19 mouse cellular contexts compared by ENCODE assay signal in genomic region chr1:159745311-159745710, GRCm38 (mm10).
DNase-seq lines count a peak whose midpoint lies in the region; ATAC-seq and TF ChIP-seq lines count a peak whose summit lies in the region.
"Had no signal": no experiment of that assay in that cellular context is flagged by ENCODE, and none has a peak within 500 bp of the region (broad histone marks: within the 10 kb centered on the region; RNA-seq: fewer than 3 reads in every experiment).

No protein-coding gene starts in this region.

- H3K36me3 ChIP-seq in kidney, embryonic 14.5 days (ENCODE audit: control insufficient read depth, insufficient read depth, low read length), result no peaks in the 10 kb centered on the region
- no peaks in the 10 kb centered on the region for H3K36me3 ChIP-seq in limb, embryonic 14.5 days (ENCODE audit: control insufficient read depth, insufficient read depth, low read length)
- H3K36me3 ChIP-seq in limb, embryonic 10.5 days, result no peaks in the 10 kb centered on the region
- no peaks in the 10 kb centered on the region for H3K36me3 ChIP-seq in ES-E14 (ENCODE audit: control insufficient read depth, insufficient read depth, low read length, poor library complexity, severe bottlenecking)
- no peaks in the 10 kb centered on the region for H3K36me3 ChIP-seq in midbrain, postnatal 0 days (ENCODE audit: insufficient read depth, low read length)
- H3K36me3 ChIP-seq: forebrain, embryonic 15.5 days; heart, embryonic 15.5 days; hindbrain, embryonic 10.5 days had no signal

- H3K4me1 ChIP-seq in kidney, embryonic 14.5 days (ENCODE audit: control insufficient read depth, insufficient read depth, low read length), result peaks cover 3% of the 10 kb centered on the region; the same call in 1 of the 2 replicates
- peaks cover 8% of the 10 kb centered on the region; the same call in 1 of the 2 replicates for H3K4me1 ChIP-seq in limb, embryonic 14.5 days (ENCODE audit: control insufficient read depth, insufficient read depth, low read length)
- peaks cover 5% of the 10 kb centered on the region for H3K4me1 ChIP-seq in limb, embryonic 10.5 days
- no peaks in the 10 kb centered on the region for H3K4me1 ChIP-seq in ES-E14 (ENCODE audit: control insufficient read depth in 2 of 2, insufficient read depth in 2 of 2, low read length in 2 of 2, poor library complexity in 1 of 2)
- 0 out of 2 replicates have a peak, but pooled peaks cover 3% of the 10 kb centered on the region for H3K4me1 ChIP-seq in midbrain, postnatal 0 days (ENCODE audit: insufficient read depth, low read length)
- H3K4me1 ChIP-seq: heart, embryonic 15.5 days had no signal

- H3K27ac ChIP-seq in kidney, embryonic 14.5 days (ENCODE audit: low read depth, low read length), result no peak overlapping the region
- H3K27ac ChIP-seq in limb, embryonic 14.5 days (replicated peaks; ENCODE audit: low read depth, low read length), result no peak overlapping the region
- H3K27ac ChIP-seq in limb, embryonic 10.5 days, result no peak overlapping the region
- H3K27ac ChIP-seq in ES-E14 (ENCODE audit: insufficient read depth, low read depth, low read length, poor library complexity, severe bottlenecking), result no peak overlapping the region
- H3K27ac ChIP-seq in midbrain, postnatal 0 days (ENCODE audit: low read depth, low read length), result no peak overlapping the region
- H3K27ac ChIP-seq: forebrain, embryonic 15.5 days; heart, adult 2 months; heart, embryonic 15.5 days; hindbrain, embryonic 10.5 days; hindbrain, embryonic 14.5 days had no signal

- H3K4me3 ChIP-seq in kidney, embryonic 14.5 days (ENCODE audit: low read length), result no peak overlapping the region
- no peak overlapping the region for H3K4me3 ChIP-seq in limb, embryonic 14.5 days (replicated peaks; ENCODE audit: low read length)
- no peak overlapping the region for H3K4me3 ChIP-seq in limb, embryonic 10.5 days
- H3K4me3 ChIP-seq in ES-E14 (ENCODE audit: insufficient read depth in 1 of 2, low read depth in 1 of 2, low read length in 2 of 2, poor library complexity in 1 of 2, severe bottlenecking in 1 of 2), result no peak overlapping the region
- no peak overlapping the region for H3K4me3 ChIP-seq in midbrain, postnatal 0 days (ENCODE audit: low read depth, low read length)
- H3K4me3 ChIP-seq: forebrain, embryonic 15.5 days; heart, adult 2 months; heart, embryonic 15.5 days; hindbrain, embryonic 10.5 days had no signal

- no peaks in the 10 kb centered on the region for H3K27me3 ChIP-seq in kidney, embryonic 14.5 days (ENCODE audit: control insufficient read depth, insufficient read depth, low read length)
- no peaks in the 10 kb centered on the region for H3K27me3 ChIP-seq in limb, embryonic 14.5 days (ENCODE audit: control insufficient read depth, insufficient read depth, low read length)
- H3K27me3 ChIP-seq in limb, embryonic 10.5 days (ENCODE audit: low read depth, poor library complexity, severe bottlenecking), result no peaks in the 10 kb centered on the region
- H3K27me3 ChIP-seq in midbrain, postnatal 0 days (ENCODE audit: insufficient read depth, low read length), result no peaks in the 10 kb centered on the region
- H3K27me3 ChIP-seq: forebrain, embryonic 15.5 days; heart, embryonic 15.5 days had no signal

- TF ChIP-seq CTCF in midbrain, postnatal 0 days (IDR thresholded peaks at IDR 0.05), result no peak

- WGBS in kidney, embryonic 14.5 days, result 32% methylated on average over 2 of the region's 2 CpGs
- 53% methylated on average over 2 of the region's 2 CpGs for WGBS in limb, embryonic 14.5 days
- 89% methylated on average over 2 of the region's 2 CpGs for WGBS in limb, embryonic 10.5 days
- 88% methylated on average over 2 of the region's 2 CpGs for WGBS in midbrain, postnatal 0 days

- ATAC-seq in kidney, embryonic 14.5 days (ENCODE audit: low FRiP score, low TSS enrichment), result no peak
- ATAC-seq in limb, embryonic 14.5 days (ENCODE audit: low FRiP score, low read depth), result no peak
- no peak for ATAC-seq in midbrain, postnatal 0 days (ENCODE audit: low FRiP score)
- ATAC-seq: activated CD4-positive, CD25-positive, alpha-beta regulatory T cell, adult 4 months; forebrain, embryonic 15.5 days; Patski had no signal

- no peak overlapping the region for H3K9ac ChIP-seq in kidney, embryonic 14.5 days (ENCODE audit: low read depth, low read length)
- H3K9ac ChIP-seq in limb, embryonic 14.5 days (ENCODE audit: low read depth, low read length, severe bottlenecking), result no peak overlapping the region
- no peak overlapping the region for H3K9ac ChIP-seq in ES-E14 (ENCODE audit: insufficient read depth, low read depth, low read length, poor library complexity, severe bottlenecking)
- H3K9ac ChIP-seq in midbrain, postnatal 0 days (replicated peaks; ENCODE audit: low read length, poor library complexity, severe bottlenecking), result no peak overlapping the region
- H3K9ac ChIP-seq: forebrain, embryonic 15.5 days; heart, embryonic 15.5 days; hindbrain, embryonic 14.5 days had no signal

- H3K4me2 ChIP-seq in kidney, embryonic 14.5 days (replicated peaks; ENCODE audit: low read depth, low read length), result no peak overlapping the region
- H3K4me2 ChIP-seq in limb, embryonic 14.5 days (replicated peaks; ENCODE audit: low read depth, low read length, severe bottlenecking), result no peak overlapping the region
- no peak overlapping the region for H3K4me2 ChIP-seq in midbrain, postnatal 0 days (ENCODE audit: low read depth, low read length, poor library complexity, severe bottlenecking)
- H3K4me2 ChIP-seq: forebrain, embryonic 15.5 days; heart, embryonic 11.5 days; heart, embryonic 15.5 days; hindbrain, embryonic 14.5 days had no signal

- in situ Hi-C loops in ES-E14 (cut with MboI; ENCODE audit: low sequenced_read_pairs in 2 of 2, unreplicated experiment in 2 of 2), result no loop called here

- peak; percentile 19 for DNase-seq in kidney, postnatal 10 days
- DNase-seq in limb, embryonic 14.5 days (ENCODE audit: low spot score), result peak; percentile 46
- no peak for DNase-seq in limb, embryonic 10.5 days (ENCODE audit: low spot score)
- DNase-seq in ES-E14 (ENCODE audit: low read depth, low spot score), result no peak
- DNase-seq in midbrain, postnatal 0 days (ENCODE audit: low spot score), result no peak
- DNase-seq: adrenal gland, adult 2 months; adrenal gland, postnatal 25 days; cerebellum, adult 18-20 months; cerebellum, postnatal 10 days; gastrocnemius, postnatal 10 days; heart, adult 2 months had no signal

- no peak for TF ChIP-seq POLR2A in limb, embryonic 14.5 days (IDR thresholded peaks at IDR 0.05; ENCODE audit: borderline replicate concordance, extremely low read depth, insufficient read depth, insufficient read length)

- H3K9me3 ChIP-seq in kidney, embryonic 14.5 days (ENCODE audit: control insufficient read depth, low read length), result no peaks in the 10 kb centered on the region
- H3K9me3 ChIP-seq in limb, embryonic 14.5 days (ENCODE audit: control insufficient read depth, low read length), result no peaks in the 10 kb centered on the region
- no peaks in the 10 kb centered on the region for H3K9me3 ChIP-seq in limb, embryonic 10.5 days (replicated peaks)
- no peaks in the 10 kb centered on the region for H3K9me3 ChIP-seq in ES-E14 (ENCODE audit: control insufficient read depth, insufficient read depth, low read depth, low read length)
- H3K9me3 ChIP-seq in midbrain, postnatal 0 days (ENCODE audit: low read length), result no peaks in the 10 kb centered on the region
- H3K9me3 ChIP-seq: forebrain, embryonic 15.5 days; heart, embryonic 15.5 days; hindbrain, embryonic 10.5 days had no signal

TF ChIP-seq in ES-E14, 5 proteins besides CTCF, POLR2A, EP300 and RAD21:
- TF ChIP-seq MAFK (IDR thresholded peaks at IDR 0.05; ENCODE audit: insufficient read depth, low read depth, low read length), result peak; percentile 83
- no peak for TF ChIP-seq HCFC1 (IDR thresholded peaks at IDR 0.05; ENCODE audit: borderline replicate concordance, insufficient read depth, low read length)

Comparison
In these comparisons a context has a peak if more than half of its experiments do, and no peak if none do; other contexts are left out.
1. DNase-seq: peak in kidney, postnatal 10 days (single experiment) and limb, embryonic 14.5 days (single experiment); none in limb, embryonic 10.5 days (single experiment), ES-E14 (single experiment) and midbrain, postnatal 0 days (single experiment).